Mouse (Mus musculus): ENCODE data around the gene Sgms2.

- TF ChIP-seq CTCF (IDR thresholded peaks at IDR 0.05; ENCODE audit: borderline replicate concordance, control insufficient read depth, extremely low read depth, insufficient read depth, low read length, poor library complexity) (no peak), POLR2A (IDR thresholded peaks at IDR 0.05; ENCODE audit: control insufficient read depth, extremely low read depth, insufficient read depth, low read length, poor library complexity) (no peak)
Observed at GRCm38 (mm10) chr3:131361960-131362359, 129.3 kb downstream of the Sgms2 start.
